Mouse (Mus musculus) midbrain, embryonic 10.5 days (tissue): Measurements from ENCODE around the gene Enpp3. TPM values are rescaled to one million over a fixed set of nuclear protein-coding genes. Genes with fewer than 3 reads are reported as not detected.
A peak's percentile ranks its signal among the peaks of the same experiment; 100 is the strongest.
"Not testable (repeated sequence)": the region's sequence is repeated elsewhere in the genome, so short reads cannot be mapped to it uniquely, and the experiment has no call there.

Source experiments
- DNase-seq: peaks from one replicate; pipeline ENCODE4 v3.0.0-alpha.2; 2017; ENCODE audit warnings: low spot score
- H3K27ac ChIP-seq: fragments of 300-500 bp; sonication (generic); replicated peaks from 2 replicates; pipeline ENCODE4 v1.5.1; 2016; ENCODE audit warnings: mild to moderate bottlenecking
- H3K27me3 ChIP-seq: fragments of 300-500 bp; sonication (generic); 2 replicates; pipeline ENCODE4 v1.6.1; 2016; ENCODE audit warnings: low read depth, mild to moderate bottlenecking; ENCODE audit not compliant: poor library complexity, severe bottlenecking
- H3K36me3 ChIP-seq: fragments of 300-500 bp; sonication (generic); 2 replicates; pipeline ENCODE4 v1.6.1; 2016; ENCODE audit warnings: mild to moderate bottlenecking, moderate library complexity
- H3K4me1 ChIP-seq: fragments of 300-500 bp; sonication (generic); 2 replicates; pipeline ENCODE4 v1.6.1; 2016
- H3K4me3 ChIP-seq: fragments of 300-500 bp; sonication (generic); 2 replicates; pipeline ENCODE4 v1.5.1; 2016; ENCODE audit warnings: mild to moderate bottlenecking, moderate library complexity
- H3K9me3 ChIP-seq: fragments of 300-500 bp; sonication (generic); replicated peaks from 2 replicates; pipeline ENCODE4 v1.6.1; 2016; ENCODE audit warnings: mild to moderate bottlenecking
- WGBS: fragments of 180-500 bp; shearing (Covaris S2); methylation state at CpG from one replicate; pipeline ENCODE4 v1.1.7; 2016; 5-methylcytosine and 5-hydroxymethylcytosine counted together
- polyA plus RNA-seq: library from polyadenylated mRNA; unstranded; fragments of >200 nt; fragmentation: Nextera tagmentation; extraction: Ambion mirVana; gene quantifications from 2 replicates; pipeline ENCODE4 v1.2.1, GENCODE M21; 2016

Enpp3 gene
- polyA plus RNA-seq, 1 experiment from 2014 or later = 7.7 TPM

- H3K27ac ChIP-seq = no peak overlapping the region
- 74% methylated on average over 10 of the region's 10 CpGs for WGBS
These were observed 32.0 kb downstream of the Enpp3 start for GRCm38 (mm10) chr10:24810639-24811038.

GRCm38 (mm10) chr10:24806756-24807155 is 35.9 kb downstream of the Enpp3 start:
- H3K27ac ChIP-seq = no peak overlapping the region
- WGBS = 92% methylated on average over 5 of the region's 5 CpGs

More at GRCm38 (mm10) chr10:24810639-24811038, 32.0 kb downstream of the Enpp3 start:
- Histone ChIP-seq H3K4me3 (no peak overlapping the region), H3K4me1 (0 out of 2 replicates have a peak, but pooled peaks cover 6% of the 10 kb centered on the region), H3K27me3 (no peaks in the 10 kb centered on the region), H3K9me3 (no peaks in the 10 kb centered on the region), H3K36me3 (peaks cover 25% of the 10 kb centered on the region)
- no peak for DNase-seq

DNA sequence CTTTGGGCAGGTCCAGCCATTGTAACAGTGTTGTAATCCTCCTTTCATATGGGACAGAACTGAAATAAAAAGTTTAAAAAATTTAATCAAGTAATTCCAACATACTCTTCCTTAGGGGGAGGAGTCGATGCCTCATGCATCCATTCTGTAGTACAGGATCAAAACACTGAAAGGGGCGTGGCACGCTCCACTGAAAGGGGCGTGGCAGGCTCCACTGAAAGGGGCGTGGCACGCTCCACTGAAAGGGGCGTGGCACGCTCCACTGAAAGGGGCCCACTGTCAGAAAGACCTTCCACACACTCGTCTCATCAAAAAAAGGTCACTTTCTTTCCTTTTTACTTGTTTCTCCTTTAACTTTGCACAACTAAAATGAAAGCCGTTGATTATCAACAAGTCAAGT is 36.7 kb downstream of the Enpp3 start:
- Histone ChIP-seq H3K4me1 (no peaks in the 10 kb centered on the region), H3K36me3 (peaks cover 53% of the 10 kb centered on the region), H3K4me3 (no peak overlapping the region), H3K27ac (no peak overlapping the region), H3K9me3 (peaks cover 5% of the 10 kb centered on the region; the same call in 1 of the 2 replicates), H3K27me3 (no peaks in the 10 kb centered on the region)
- 92% methylated on average over 10 of the region's 10 CpGs for WGBS
- no peak for DNase-seq

More at GRCm38 (mm10) chr10:24806756-24807155, 35.9 kb downstream of the Enpp3 start:
- Histone ChIP-seq H3K4me1 (no peaks in the 10 kb centered on the region), H3K36me3 (peaks cover 53% of the 10 kb centered on the region), H3K27me3 (no peaks in the 10 kb centered on the region), H3K9me3 (peaks cover 5% of the 10 kb centered on the region; the same call in 1 of the 2 replicates), H3K4me3 (no peak overlapping the region)
- no peak for DNase-seq

DNA sequence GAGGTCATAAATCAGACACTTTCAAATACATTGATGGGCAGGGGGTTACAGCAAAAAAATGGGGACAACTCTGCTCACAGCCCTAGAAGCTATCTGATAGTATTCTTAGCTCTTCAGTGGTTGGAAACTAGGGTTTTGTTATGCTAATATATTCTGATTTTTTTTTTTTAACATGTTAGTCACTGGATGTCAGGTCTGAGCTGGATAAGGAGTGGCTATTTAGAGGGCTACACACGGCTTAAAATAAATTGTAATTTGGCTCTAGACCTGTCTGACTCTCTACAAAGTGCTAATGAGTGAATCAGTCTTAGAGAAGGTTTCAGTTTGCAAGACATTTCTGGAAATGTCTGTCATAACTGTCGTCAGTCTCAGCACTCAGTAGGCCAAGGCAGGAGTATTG is 37.5 kb downstream of the Enpp3 start:
- Histone ChIP-seq H3K4me3 (no peak overlapping the region), H3K27me3 (no peaks in the 10 kb centered on the region), H3K4me1 (no peaks in the 10 kb centered on the region), H3K36me3 (peaks cover 53% of the 10 kb centered on the region), H3K27ac (no peak overlapping the region), H3K9me3 (peaks cover 5% of the 10 kb centered on the region; the same call in 1 of the 2 replicates)
- DNase-seq = no peak
- WGBS = 82% methylated on average over 2 of the region's 2 CpGs

GRCm38 (mm10) chr10:24802742-24803244 is 39.8 kb downstream of the Enpp3 start:
- peaks cover 36% of the 10 kb centered on the region for H3K36me3 ChIP-seq
- not testable (repeated sequence) for DNase-seq, H3K27me3 ChIP-seq, H3K4me1 ChIP-seq, H3K4me3 ChIP-seq, H3K27ac ChIP-seq, H3K9me3 ChIP-seq
- 95% methylated on average over 2 of the region's 2 CpGs for WGBS

- Histone ChIP-seq H3K27ac (no peak overlapping the region), H3K4me1 (no peaks in the 10 kb centered on the region), H3K9me3 (peaks cover 5% of the 10 kb centered on the region; the same call in 1 of the 2 replicates), H3K27me3 (no peaks in the 10 kb centered on the region), H3K4me3 (no peak overlapping the region), H3K36me3 (peaks cover 33% of the 10 kb centered on the region)
- WGBS = 83% methylated on average over 2 of the region's 2 CpGs
- DNase-seq = no peak
These were observed 40.8 kb downstream of the Enpp3 start for GRCm38 (mm10) chr10:24801796-24802195.

- WGBS = 54% methylated on average over 5 of the region's 5 CpGs
- Histone ChIP-seq H3K27me3 (no peaks in the 10 kb centered on the region), H3K4me1 (no peaks in the 10 kb centered on the region), H3K27ac (no peak overlapping the region), H3K4me3 (no peak overlapping the region), H3K36me3 (peaks cover 18% of the 10 kb centered on the region), H3K9me3 (no peaks in the 10 kb centered on the region)
- DNase-seq = peak; percentile 69
These were observed 45.4 kb downstream of the Enpp3 start for GRCm38 (mm10) chr10:24797246-24797645.

DNA sequence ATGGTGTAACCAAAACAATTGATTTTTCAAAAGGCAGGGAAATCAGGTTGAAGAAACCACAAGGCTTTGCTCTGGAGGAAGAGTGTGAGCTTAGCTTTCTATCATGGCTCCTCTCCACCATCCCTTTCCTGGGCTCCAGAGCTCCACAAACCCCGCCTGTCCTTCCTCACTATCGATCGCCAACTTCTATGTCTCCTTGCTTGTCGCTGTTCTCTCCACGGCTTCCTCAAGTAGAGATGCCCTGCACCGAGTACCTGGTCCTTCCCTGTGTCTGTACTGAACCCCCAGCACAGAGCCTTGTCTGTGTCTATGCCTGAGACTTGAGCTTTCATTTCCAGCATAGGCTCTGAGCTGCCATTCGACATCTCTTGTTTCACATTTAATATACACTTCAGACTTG is 49.9 kb downstream of the Enpp3 start:
- Histone ChIP-seq H3K4me1 (no peaks in the 10 kb centered on the region), H3K9me3 (no peaks in the 10 kb centered on the region), H3K36me3 (peaks cover 17% of the 10 kb centered on the region), H3K27me3 (no peaks in the 10 kb centered on the region), H3K4me3 (no peak overlapping the region), H3K27ac (no peak overlapping the region)
- WGBS = 93% methylated on average over 7 of the region's 7 CpGs
- no peak for DNase-seq

DNA sequence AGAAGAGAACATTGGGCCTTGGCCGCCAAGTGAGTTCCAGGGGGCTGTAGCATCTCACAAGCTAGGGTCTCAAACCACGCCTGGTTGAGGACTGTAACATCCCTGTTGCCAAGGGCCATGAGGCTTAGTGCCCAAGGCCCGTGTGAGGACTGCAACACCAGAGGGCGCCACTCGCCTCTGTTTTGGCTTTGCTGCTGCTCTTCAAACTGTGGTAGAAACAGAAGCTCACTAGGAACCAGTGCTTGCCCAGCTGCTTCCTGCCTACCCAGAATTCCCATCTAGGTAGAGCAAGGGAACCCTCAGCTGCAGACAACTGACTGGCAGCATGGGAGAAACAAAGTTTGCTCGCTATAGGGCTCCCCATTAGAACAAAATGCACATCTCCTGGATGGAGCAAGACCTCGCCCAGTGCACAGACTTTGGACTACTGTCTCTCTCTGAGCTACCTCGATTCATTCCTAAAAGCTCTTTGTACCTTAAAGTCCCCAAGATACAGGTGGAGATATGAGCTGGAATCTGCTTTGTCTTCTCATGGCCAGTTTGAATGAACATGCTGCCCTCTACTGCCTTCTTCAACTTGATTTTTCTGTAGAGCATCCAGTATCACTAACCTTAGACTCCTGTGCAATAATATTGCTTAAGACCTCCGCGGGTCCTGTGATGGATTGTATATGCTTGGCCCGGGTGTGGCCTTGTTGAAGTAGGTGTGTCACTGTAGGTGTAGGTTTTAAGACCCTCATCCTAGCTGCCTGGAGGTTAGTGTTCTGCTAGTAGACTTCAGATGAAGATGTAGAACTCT is 52.7 kb downstream of the Enpp3 start:
- no peaks in the 10 kb centered on the region for H3K9me3 ChIP-seq
- WGBS = 72% methylated on average over 11 of the region's 11 CpGs

GRCm38 (mm10) chr10:24785345-24785744 is 57.3 kb downstream of the Enpp3 start:
- H3K4me1 ChIP-seq = no peaks in the 10 kb centered on the region
- no peaks in the 10 kb centered on the region for H3K27me3 ChIP-seq
- DNase-seq = no peak
- H3K9me3 ChIP-seq = no peaks in the 10 kb centered on the region
- H3K4me3 ChIP-seq = no peak overlapping the region
- WGBS = 89% methylated on average over 4 of the region's 4 CpGs
- no peak overlapping the region for H3K27ac ChIP-seq
- peaks cover 11% of the 10 kb centered on the region for H3K36me3 ChIP-seq

More for the DNA sequence above, 52.7 kb downstream of the Enpp3 start:
- peaks cover 9% of the 10 kb centered on the region; the same call in 1 of the 2 replicates for H3K36me3 ChIP-seq
- DNase-seq = peak; percentile 31
- H3K27ac ChIP-seq = no peak overlapping the region
- H3K4me1 ChIP-seq = no peaks in the 10 kb centered on the region
- no peaks in the 10 kb centered on the region for H3K27me3 ChIP-seq
- no peak overlapping the region for H3K4me3 ChIP-seq

GRCm38 (mm10) chr10:24784624-24785276 is 57.9 kb downstream of the Enpp3 start:
- Histone ChIP-seq H3K9me3 (no peaks in the 10 kb centered on the region), H3K27me3 (no peaks in the 10 kb centered on the region), H3K27ac (no peak overlapping the region), H3K4me1 (no peaks in the 10 kb centered on the region), H3K4me3 (no peak overlapping the region), H3K36me3 (peaks cover 11% of the 10 kb centered on the region)
- 95% methylated on average over 9 of the region's 9 CpGs for WGBS
- DNase-seq = no peak

DNA sequence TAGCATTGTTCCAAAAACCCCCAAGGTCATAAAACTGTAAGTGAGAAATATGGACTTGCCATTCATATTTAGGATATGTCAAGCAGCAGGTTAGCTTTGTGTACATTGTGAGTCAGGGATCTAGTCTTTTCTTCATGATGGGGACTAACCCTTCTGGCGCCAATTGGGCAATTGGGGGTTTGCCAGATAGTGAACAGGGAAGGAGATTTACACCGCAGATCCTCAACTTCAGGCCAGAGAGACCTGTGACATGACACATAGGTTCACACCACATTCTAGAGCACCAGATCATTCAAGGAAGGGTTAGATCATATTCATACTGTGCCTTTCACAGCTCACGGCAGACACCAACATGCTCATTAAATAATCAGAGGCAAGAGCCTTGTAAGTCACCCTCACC is 58.7 kb downstream of the Enpp3 start:
- H3K27ac ChIP-seq = no peak overlapping the region
- 92% methylated on average over 3 of the region's 3 CpGs for WGBS
- DNase-seq = no peak
- peaks cover 11% of the 10 kb centered on the region for H3K36me3 ChIP-seq
- H3K4me3 ChIP-seq = no peak overlapping the region
- H3K4me1 ChIP-seq = no peaks in the 10 kb centered on the region
- no peaks in the 10 kb centered on the region for H3K9me3 ChIP-seq
- H3K27me3 ChIP-seq = no peaks in the 10 kb centered on the region

DNA sequence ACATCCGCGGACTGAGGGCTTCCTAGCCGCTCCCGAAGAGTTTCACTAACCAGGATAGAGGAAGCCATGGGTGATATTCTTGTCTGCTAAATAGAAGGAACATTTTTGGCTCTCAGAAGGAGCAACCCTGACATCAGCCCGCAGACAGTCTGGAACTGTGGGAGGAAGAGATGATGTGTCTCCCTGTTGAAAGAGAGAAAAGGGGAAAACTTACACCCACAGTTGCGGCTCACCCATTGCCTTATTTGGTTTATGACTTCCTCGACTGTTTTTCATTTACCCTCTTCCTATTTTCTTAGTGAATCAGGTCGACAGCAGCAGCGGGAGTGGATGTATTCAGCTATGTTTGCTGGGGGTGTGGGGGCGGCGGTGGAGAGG is 64.0 kb downstream of the Enpp3 start:
- no peak overlapping the region for H3K4me3 ChIP-seq
- no peak for DNase-seq
- H3K4me1 ChIP-seq = no peaks in the 10 kb centered on the region
- no peaks in the 10 kb centered on the region for H3K27me3 ChIP-seq
- H3K27ac ChIP-seq = no peak overlapping the region
- H3K36me3 ChIP-seq = no peaks in the 10 kb centered on the region
- WGBS = 80% methylated on average over 11 of the region's 11 CpGs
- H3K9me3 ChIP-seq = no peaks in the 10 kb centered on the region
